Mouse (Mus musculus) brain, embryonic 14.5 days (tissue): ENCODE data around the gene Ablim1.

Source experiments
- CTCF ChIP-seq: fragments of 200-500 bp; IDR thresholded peaks from 2 replicates; pipeline ENCODE4 v1.5.1; 2012; ENCODE audit warnings: inconsistent platforms, mild to moderate bottlenecking, moderate library complexity, borderline replicate concordance; ENCODE audit not compliant: insufficient read depth, insufficient read length; ENCODE audit errors: extremely low read depth
- POLR2A ChIP-seq: fragments of 200-500 bp; IDR thresholded peaks from 2 replicates; pipeline ENCODE4 v1.6.1; 2012; ENCODE audit warnings: mild to moderate bottlenecking, inconsistent platforms, borderline replicate concordance; ENCODE audit not compliant: poor library complexity, insufficient read depth, insufficient read length, severe bottlenecking; ENCODE audit errors: extremely low read depth

DNA sequence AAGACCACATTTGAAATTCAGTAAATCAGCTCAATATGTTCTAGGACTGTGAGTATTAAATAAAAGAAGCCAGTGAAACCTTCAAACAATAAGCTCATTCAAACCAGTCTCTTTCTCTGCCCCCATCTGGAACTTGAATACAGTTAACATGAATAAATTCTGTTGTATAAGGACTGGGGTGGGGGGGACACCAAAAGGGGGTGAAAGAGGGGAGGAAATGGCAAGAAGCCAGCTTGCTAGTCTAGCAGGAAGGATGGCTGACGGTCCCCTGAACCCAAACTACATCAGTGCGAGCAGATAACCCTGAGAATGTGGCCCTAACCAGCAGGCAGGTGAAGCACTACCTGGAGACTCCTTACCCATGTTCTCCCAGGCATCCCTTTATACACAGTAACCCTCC lies 315.8 kb downstream of the Ablim1 start:
- TF ChIP-seq CTCF (no peak), POLR2A (no peak)
